Mouse (Mus musculus) midbrain, embryonic 12.5 days (tissue): ENCODE data around the gene Fam193a. TPM values are rescaled to one million over a fixed set of nuclear protein-coding genes. Genes with fewer than 3 reads are reported as not detected.

Source experiments
- ATAC-seq: fragments of 200-750 bp; cut with Nextera tagmentation; 2 replicates; pipeline ENCODE4 v1.8.0; 2017; ENCODE audit warnings: low read depth, moderate TSS enrichment, moderate library complexity; ENCODE audit not compliant: low FRiP score
- H3K27ac ChIP-seq: fragments of 300-500 bp; sonication (generic); replicated peaks from 2 replicates; pipeline ENCODE4 v1.5.1; 2016; ENCODE audit warnings: mild to moderate bottlenecking
- H3K27me3 ChIP-seq: fragments of 300-500 bp; sonication (generic); 2 replicates; pipeline ENCODE4 v1.6.1; 2016; ENCODE audit warnings: mild to moderate bottlenecking
- H3K36me3 ChIP-seq: fragments of 300-500 bp; sonication (generic); 2 replicates; pipeline ENCODE4 v1.6.1; 2016
- H3K4me1 ChIP-seq: fragments of 300-500 bp; sonication (generic); 2 replicates; pipeline ENCODE4 v1.6.1; 2016
- H3K4me2 ChIP-seq: fragments of 300-500 bp; sonication (generic); replicated peaks from 2 replicates; pipeline ENCODE4 v1.6.1; 2016; ENCODE audit warnings: mild to moderate bottlenecking, moderate library complexity
- H3K4me3 ChIP-seq: fragments of 300-500 bp; sonication (generic); 2 replicates; pipeline ENCODE4 v1.5.1; 2016; ENCODE audit warnings: mild to moderate bottlenecking
- H3K9ac ChIP-seq: fragments of 300-500 bp; sonication (generic); replicated peaks from 2 replicates; pipeline ENCODE4 v1.6.1; 2016; ENCODE audit warnings: mild to moderate bottlenecking, moderate library complexity
- H3K9me3 ChIP-seq: fragments of 300-500 bp; sonication (generic); 2 replicates; pipeline ENCODE4 v1.6.1; 2016; ENCODE audit warnings: mild to moderate bottlenecking
- WGBS: fragments of 180-500 bp; shearing (Covaris S2); methylation state at CpG from one replicate; pipeline ENCODE4 v1.1.7; 2016; 5-methylcytosine and 5-hydroxymethylcytosine counted together
- polyA plus RNA-seq: library from polyadenylated mRNA; unstranded; fragments of >200 nt; fragmentation: Nextera tagmentation; extraction: Ambion mirVana; gene quantifications from 2 replicates; pipeline ENCODE4 v1.2.1, GENCODE M21; 2016

The Fam193a gene
- polyA plus RNA-seq, 1 experiment from 2014 or later, result 17.4 TPM

GRCm38 (mm10) chr5:34393251-34393650 lies 23.5 kb downstream of the Fam193a start:
- Histone ChIP-seq H3K9me3 (no peaks in the 10 kb centered on the region), H3K27ac (no peak overlapping the region), H3K27me3 (no peaks in the 10 kb centered on the region), H3K4me2 (no peak overlapping the region), H3K9ac (no peak overlapping the region), H3K4me1 (0 out of 2 replicates have a peak, but pooled peaks cover 2% of the 10 kb centered on the region), H3K36me3 (no peaks in the 10 kb centered on the region), H3K4me3 (no peak overlapping the region)
- ATAC-seq, result no peak
- WGBS, result 97% methylated on average over 8 of the region's 8 CpGs

- Histone ChIP-seq H3K9ac (no peak overlapping the region), H3K4me3 (no peak overlapping the region), H3K4me2 (no peak overlapping the region), H3K36me3 (no peaks in the 10 kb centered on the region), H3K9me3 (no peaks in the 10 kb centered on the region), H3K4me1 (0 out of 2 replicates have a peak, but pooled peaks cover 2% of the 10 kb centered on the region), H3K27me3 (no peaks in the 10 kb centered on the region), H3K27ac (no peak overlapping the region)
- 90% methylated on average over 1 of the region's 1 CpGs for WGBS
- no peak for ATAC-seq
Observed at GRCm38 (mm10) chr5:34395347-34395746, 25.6 kb downstream of the Fam193a start.

GRCm38 (mm10) chr5:34395850-34396540 lies 26.3 kb downstream of the Fam193a start:
- Histone ChIP-seq H3K4me1 (0 out of 2 replicates have a peak, but pooled peaks cover 2% of the 10 kb centered on the region), H3K27me3 (no peaks in the 10 kb centered on the region), H3K9me3 (no peaks in the 10 kb centered on the region), H3K36me3 (no peaks in the 10 kb centered on the region), H3K4me3 (no peak overlapping the region), H3K4me2 (no peak overlapping the region), H3K27ac (no peak overlapping the region), H3K9ac (no peak overlapping the region)
- WGBS, result 88% methylated on average over 2 of the region's 2 CpGs
- ATAC-seq, result no peak

GRCm38 (mm10) chr5:34397866-34398265 lies 28.1 kb downstream of the Fam193a start:
- Histone ChIP-seq H3K36me3 (no peaks in the 10 kb centered on the region), H3K9ac (no peak overlapping the region), H3K9me3 (no peaks in the 10 kb centered on the region), H3K4me3 (no peak overlapping the region), H3K4me2 (no peak overlapping the region), H3K27ac (no peak overlapping the region), H3K27me3 (no peaks in the 10 kb centered on the region), H3K4me1 (0 out of 2 replicates have a peak, but pooled peaks cover 2% of the 10 kb centered on the region)
- WGBS, result 92% methylated on average over 2 of the region's 2 CpGs
- no peak for ATAC-seq

- ATAC-seq, result no peak
- 85% methylated on average over 1 of the region's 1 CpGs for WGBS
- Histone ChIP-seq H3K27me3 (no peaks in the 10 kb centered on the region), H3K4me2 (no peak overlapping the region), H3K4me3 (no peak overlapping the region), H3K9me3 (no peaks in the 10 kb centered on the region), H3K9ac (no peak overlapping the region), H3K27ac (no peak overlapping the region), H3K36me3 (no peaks in the 10 kb centered on the region), H3K4me1 (0 out of 2 replicates have a peak, but pooled peaks cover 2% of the 10 kb centered on the region)
Observed at GRCm38 (mm10) chr5:34398326-34398725, 28.6 kb downstream of the Fam193a start.

- Histone ChIP-seq H3K9ac (no peak overlapping the region), H3K9me3 (no peaks in the 10 kb centered on the region), H3K4me3 (no peak overlapping the region), H3K4me2 (no peak overlapping the region), H3K27ac (no peak overlapping the region), H3K36me3 (peaks cover 4% of the 10 kb centered on the region; the same call in 1 of the 2 replicates), H3K4me1 (peaks cover 3% of the 10 kb centered on the region; the same call in 1 of the 2 replicates), H3K27me3 (no peaks in the 10 kb centered on the region)
- WGBS, result 94% methylated on average over 6 of the region's 6 CpGs
- no peak for ATAC-seq
Observed at GRCm38 (mm10) chr5:34407366-34407918, 37.7 kb downstream of the Fam193a start.

GRCm38 (mm10) chr5:34409002-34409401 lies 39.3 kb downstream of the Fam193a start:
- no peak overlapping the region for H3K9ac ChIP-seq
- H3K4me2 ChIP-seq, result no peak overlapping the region
- no peaks in the 10 kb centered on the region for H3K27me3 ChIP-seq
- no peak overlapping the region for H3K27ac ChIP-seq
- H3K4me1 ChIP-seq, result peaks cover 3% of the 10 kb centered on the region; the same call in 1 of the 2 replicates
- peaks cover 4% of the 10 kb centered on the region; the same call in 1 of the 2 replicates for H3K36me3 ChIP-seq
- no peaks in the 10 kb centered on the region for H3K9me3 ChIP-seq
- ATAC-seq, result no peak
- WGBS, result 84% methylated on average over 1 of the region's 1 CpGs
- H3K4me3 ChIP-seq, result no peak overlapping the region

GRCm38 (mm10) chr5:34410819-34411218 lies 41.1 kb downstream of the Fam193a start:
- no peak overlapping the region for H3K9ac ChIP-seq
- no peaks in the 10 kb centered on the region for H3K27me3 ChIP-seq
- H3K4me1 ChIP-seq, result peaks cover 3% of the 10 kb centered on the region; the same call in 1 of the 2 replicates
- peaks cover 4% of the 10 kb centered on the region; the same call in 1 of the 2 replicates for H3K36me3 ChIP-seq
- H3K4me2 ChIP-seq, result no peak overlapping the region
- H3K9me3 ChIP-seq, result no peaks in the 10 kb centered on the region
- H3K4me3 ChIP-seq, result no peak overlapping the region
- ATAC-seq, result no peak
- WGBS, result 83% methylated on average over 4 of the region's 4 CpGs
- H3K27ac ChIP-seq, result no peak overlapping the region

- Histone ChIP-seq H3K4me2 (no peak overlapping the region), H3K4me1 (no peaks in the 10 kb centered on the region), H3K4me3 (no peak overlapping the region), H3K27ac (no peak overlapping the region), H3K27me3 (no peaks in the 10 kb centered on the region), H3K9me3 (no peaks in the 10 kb centered on the region), H3K9ac (no peak overlapping the region), H3K36me3 (peaks cover 4% of the 10 kb centered on the region; the same call in 1 of the 2 replicates)
- 92% methylated on average over 2 of the region's 2 CpGs for WGBS
- no peak for ATAC-seq
Observed at GRCm38 (mm10) chr5:34413921-34414320, 44.2 kb downstream of the Fam193a start.

GRCm38 (mm10) chr5:34417251-34418008 lies 47.7 kb downstream of the Fam193a start:
- Histone ChIP-seq H3K27me3 (no peaks in the 10 kb centered on the region), H3K36me3 (peaks cover 25% of the 10 kb centered on the region), H3K4me3 (no peak overlapping the region), H3K9ac (no peak overlapping the region), H3K4me2 (no peak overlapping the region), H3K9me3 (no peaks in the 10 kb centered on the region), H3K4me1 (no peaks in the 10 kb centered on the region), H3K27ac (no peak overlapping the region)
- 93% methylated on average over 3 of the region's 3 CpGs for WGBS
- no peak for ATAC-seq

- Histone ChIP-seq H3K4me2 (no peak overlapping the region), H3K4me1 (no peaks in the 10 kb centered on the region), H3K27ac (no peak overlapping the region), H3K9ac (no peak overlapping the region), H3K27me3 (no peaks in the 10 kb centered on the region), H3K36me3 (peaks cover 28% of the 10 kb centered on the region), H3K4me3 (no peak overlapping the region), H3K9me3 (no peaks in the 10 kb centered on the region)
- WGBS, result 100% methylated on average over 1 of the region's 1 CpGs
- no peak for ATAC-seq
Observed at GRCm38 (mm10) chr5:34419188-34419587, 49.5 kb downstream of the Fam193a start.

- H3K27ac ChIP-seq, result no peak overlapping the region
- no peak overlapping the region for H3K4me2 ChIP-seq
- H3K9ac ChIP-seq, result no peak overlapping the region
- no peaks in the 10 kb centered on the region for H3K27me3 ChIP-seq
- H3K4me3 ChIP-seq, result no peak overlapping the region
- no peaks in the 10 kb centered on the region for H3K9me3 ChIP-seq
- H3K4me1 ChIP-seq, result no peaks in the 10 kb centered on the region
- no peak for ATAC-seq
- WGBS, result 90% methylated on average over 3 of the region's 3 CpGs
- H3K36me3 ChIP-seq, result peaks cover 88% of the 10 kb centered on the region
Observed at GRCm38 (mm10) chr5:34430776-34431175, 61.0 kb downstream of the Fam193a start.
